Mouse (Mus musculus) embryonic fibroblast, embryonic 13.5 days (primary cell): ENCODE measurements at regions not wholly inside any gene's neighbourhood (a gene's known extent, or its start where the extent isn't known, plus 50 kb on each side); places are given as distances from the start of the nearest gene placed in this dataset.

Source experiments
- CTCF ChIP-seq: IDR thresholded peaks from 2 replicates; pipeline ENCODE4 v1.5.1; 2011; ENCODE audit warnings: mild to moderate bottlenecking, control low read depth, low read length, moderate library complexity, borderline replicate concordance; ENCODE audit not compliant: insufficient read depth
- POLR2A ChIP-seq: IDR thresholded peaks from 2 replicates; pipeline ENCODE4 v1.6.1; 2011; ENCODE audit warnings: low read depth, mild to moderate bottlenecking, control low read depth, low read length, moderate library complexity

DNA sequence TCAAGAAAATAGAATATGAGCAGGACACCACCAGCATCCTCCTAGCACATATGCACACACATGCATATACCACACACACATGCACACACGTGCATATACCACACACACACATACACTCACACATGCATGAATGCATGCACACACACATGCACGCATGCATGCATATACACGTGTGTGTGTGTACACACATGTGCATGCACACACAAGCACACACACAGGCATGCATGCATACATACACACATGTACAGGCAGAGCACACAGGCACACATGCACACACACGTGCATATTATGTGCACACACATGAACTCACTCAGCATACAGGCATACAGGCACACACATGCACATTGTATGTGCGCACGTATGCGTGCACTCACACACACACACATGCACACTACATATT lies 275.7 kb upstream of the Sash1 start:
- TF ChIP-seq CTCF (no peak), POLR2A (no peak)
